Mouse (Mus musculus): Measurements from ENCODE around the gene Tmem217.

- TF ChIP-seq CTCF (IDR thresholded peaks at IDR 0.05; ENCODE audit: insufficient read depth, low read length) (no peak), POLR2A (IDR thresholded peaks at IDR 0.05; ENCODE audit: borderline replicate concordance, extremely low read depth, low read depth, low read length) (no peak)
Observed at GRCm38 (mm10) chr17:29493461-29493980, 58.7 kb downstream of the Tmem217 start.

All from lung, adult 2 months (tissue).